In the genomic region with DNA sequence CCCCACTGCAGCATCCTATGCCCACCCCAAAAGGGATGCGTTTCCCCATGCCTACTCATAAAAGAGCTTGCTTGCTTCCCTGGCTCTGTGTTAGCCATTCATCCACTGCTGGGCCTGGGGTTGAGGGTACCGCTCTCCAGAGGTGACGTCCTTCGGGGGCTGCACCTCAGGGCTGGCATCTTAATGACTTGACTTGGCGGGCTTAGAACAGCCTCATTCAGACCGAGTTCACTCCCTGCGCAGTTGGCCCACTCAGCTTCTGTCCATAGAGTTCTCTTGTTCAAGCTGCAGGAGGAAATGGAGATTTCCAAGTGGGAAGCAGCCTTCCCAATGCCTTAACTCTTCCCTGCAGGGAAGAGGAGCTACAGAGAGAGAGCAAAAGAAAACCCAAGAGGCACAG, we compare ENCODE assay signal across 14 mouse cellular contexts. TPM values are rescaled to one million over a fixed set of nuclear protein-coding genes. Genes with fewer than 3 reads are reported as not detected.
A peak's percentile ranks its signal among the peaks of the same experiment; 100 is the strongest.
DNase-seq lines count a peak whose midpoint lies in the region; ATAC-seq and TF ChIP-seq lines count a peak whose summit lies in the region.
"Had no signal": no experiment of that assay in that cellular context is flagged by ENCODE, and none has a peak within 500 bp of the region (broad histone marks: within the 10 kb centered on the region; RNA-seq: fewer than 3 reads in every experiment).

No protein-coding gene starts in this region.

- H3K4me2 ChIP-seq in embryonic facial prominence, embryonic 12.5 days (replicated peaks) = no peak overlapping the region
- H3K4me2 ChIP-seq: liver, embryonic 15.5 days had no signal

- no peak for TF ChIP-seq CTCF in olfactory bulb, adult 2 months (IDR thresholded peaks at IDR 0.05; ENCODE audit: insufficient read depth, low read depth, low read length)

- WGBS in embryonic facial prominence, embryonic 12.5 days = 40% methylated on average over 7 of the region's 7 CpGs
- WGBS in olfactory bulb, adult 2 months = 23% methylated on average over 7 of the region's 7 CpGs

- H3K9ac ChIP-seq in embryonic facial prominence, embryonic 12.5 days = no peak overlapping the region
- H3K9ac ChIP-seq: liver, embryonic 15.5 days had no signal

- H3K27ac ChIP-seq in embryonic facial prominence, embryonic 12.5 days = peak overlapping the region; percentile 26; the same call in 1 of the 2 replicates
- peak overlapping the region; percentile 31 for H3K27ac ChIP-seq in olfactory bulb, adult 2 months (ENCODE audit: insufficient read depth, low read depth, low read length)
- H3K27ac ChIP-seq: forebrain, embryonic 10.5 days; liver, embryonic 15.5 days had no signal

- no peak for TF ChIP-seq POLR2A in olfactory bulb, adult 2 months (IDR thresholded peaks at IDR 0.05; ENCODE audit: insufficient read depth, low read depth, low read length)

- no peak overlapping the region for H3K4me3 ChIP-seq in embryonic facial prominence, embryonic 12.5 days
- H3K4me3 ChIP-seq in olfactory bulb, adult 2 months (ENCODE audit: insufficient read depth, low read depth, low read length) = no peak overlapping the region
- H3K4me3 ChIP-seq: forebrain, embryonic 10.5 days; liver, embryonic 15.5 days had no signal

- no peaks in the 10 kb centered on the region for H3K36me3 ChIP-seq in embryonic facial prominence, embryonic 12.5 days
- H3K36me3 ChIP-seq: forebrain, embryonic 10.5 days; liver, embryonic 15.5 days had no signal

- H3K9me3 ChIP-seq in embryonic facial prominence, embryonic 12.5 days = no peaks in the 10 kb centered on the region
- H3K9me3 ChIP-seq: forebrain, embryonic 10.5 days; liver, embryonic 15.5 days had no signal

- H3K27me3 ChIP-seq in embryonic facial prominence, embryonic 12.5 days = no peaks in the 10 kb centered on the region
- H3K27me3 ChIP-seq: liver, embryonic 15.5 days had no signal

- ATAC-seq in embryonic facial prominence, embryonic 12.5 days (ENCODE audit: insufficient number of reproducible peaks, insufficient read depth, low FRiP score, low TSS enrichment) = no peak
- ATAC-seq in monocyte, adult 5-6 weeks (replicated peaks; ENCODE audit: insufficient number of reproducible peaks, low FRiP score, low TSS enrichment, poor library complexity, severe bottlenecking) = no peak

- H3K4me1 ChIP-seq in embryonic facial prominence, embryonic 12.5 days = peaks cover 19% of the 10 kb centered on the region
- H3K4me1 ChIP-seq in olfactory bulb, adult 2 months (ENCODE audit: control insufficient read depth, insufficient read depth, low read length) = peaks cover 54% of the 10 kb centered on the region

- peak; percentile 93 for DNase-seq in heart, adult 11 months
- DNase-seq in heart, adult 9 months (ENCODE audit: low spot score in 2 of 2) = no peak
- DNase-seq in layer of hippocampus, adult 11-12 months (ENCODE audit: low spot score) = peak; percentile 34
- no peak for DNase-seq in layer of hippocampus, adult 9-10 months (ENCODE audit: low spot score)
- DNase-seq in cerebellum, postnatal 36 days = no peak
- DNase-seq: adrenal gland, postnatal 10 days; B cell, adult 2 months; cerebellum, adult 9-11 months; kidney, postnatal 4 days had no signal

RNA-seq across cellular contexts. Expression of a gene that starts 32.1 kb away (rescaled TPM):
- 2.9 and 3.1 TPM in 2 replicates for polyA plus RNA-seq in embryonic facial prominence, embryonic 12.5 days (2016; fragmentation: Nextera tagmentation; extraction: Ambion mirVana)
- not detected in 2 replicates for polyA plus RNA-seq in olfactory bulb, adult 2 months (2012; ENCODE audit: insufficient read depth, insufficient read length, low replicate concordance, missing spikeins)
- total RNA-seq in monocyte, adult 5-6 weeks (2017) = 2.8 to 3.6 TPM in 2 of 3 replicates, not detected in the other

Comparison
In these comparisons a context has a peak if more than half of its experiments do, and no peak if none do; other contexts are left out.
1. DNase-seq: peak in heart, adult 11 months (single experiment) and layer of hippocampus, adult 11-12 months (single experiment); none in heart, adult 9 months (0 of 2), layer of hippocampus, adult 9-10 months (single experiment) and cerebellum, postnatal 36 days (0 of 2).